Mouse (Mus musculus) forebrain, embryonic 10.5 days (tissue): Measurements from ENCODE around the gene Ift88. TPM values are rescaled to one million over a fixed set of nuclear protein-coding genes. Genes with fewer than 3 reads are reported as not detected.

Experiments used
- DNase-seq: peaks from one replicate; pipeline ENCODE4 v3.0.0-alpha.2; 2017; ENCODE audit warnings: low spot score; ENCODE audit errors: extremely low spot score
- H3K27ac ChIP-seq: fragments of 300-500 bp; sonication (generic); 2 replicates; pipeline ENCODE4 v1.5.1; 2016; ENCODE audit warnings: mild to moderate bottlenecking
- H3K27me3 ChIP-seq: fragments of 300-500 bp; sonication (generic); 2 replicates; pipeline ENCODE4 v1.6.1; 2016; ENCODE audit warnings: mild to moderate bottlenecking; ENCODE audit not compliant: poor library complexity, severe bottlenecking
- H3K36me3 ChIP-seq: fragments of 300-500 bp; sonication (generic); replicated peaks from 2 replicates; pipeline ENCODE4 v1.6.1; 2016; ENCODE audit warnings: mild to moderate bottlenecking, moderate library complexity
- H3K4me1 ChIP-seq: fragments of 300-500 bp; sonication (generic); 2 replicates; pipeline ENCODE4 v1.6.1; 2016
- H3K4me3 ChIP-seq: fragments of 300-500 bp; sonication (generic); 2 replicates; pipeline ENCODE4 v1.5.1; 2016; ENCODE audit warnings: mild to moderate bottlenecking, moderate library complexity
- H3K9me3 ChIP-seq: fragments of 300-500 bp; sonication (generic); 2 replicates; pipeline ENCODE4 v1.6.1; 2016; ENCODE audit warnings: mild to moderate bottlenecking, moderate library complexity
- WGBS: fragments of 180-500 bp; shearing (Covaris S2); methylation state at CpG from one replicate; pipeline ENCODE4 v1.1.7; 2016; 5-methylcytosine and 5-hydroxymethylcytosine counted together
- polyA plus RNA-seq: library from polyadenylated mRNA; unstranded; fragments of >200 nt; fragmentation: Nextera tagmentation; extraction: Ambion mirVana; gene quantifications from 2 replicates; pipeline ENCODE4 v1.2.1, GENCODE M21; 2016

Ift88 gene
- polyA plus RNA-seq, 1 experiment from 2014 or later: 11.5 TPM

GRCm38 (mm10) chr14:57565626-57566025 lies 141.8 kb downstream of the Ift88 start:
- H3K27ac ChIP-seq: no peak overlapping the region
- WGBS: 91% methylated on average over 6 of the region's 6 CpGs
- peaks cover 2% of the 10 kb centered on the region for H3K4me1 ChIP-seq
- DNase-seq: no peak
- H3K9me3 ChIP-seq: no peaks in the 10 kb centered on the region
- H3K36me3 ChIP-seq: peaks cover 18% of the 10 kb centered on the region
- H3K4me3 ChIP-seq: no peak overlapping the region
- H3K27me3 ChIP-seq: no peaks in the 10 kb centered on the region

Other genes with a start within 250 kb of the Ift88 start
- gene Cryl1, start 25.5 kb upstream of the Ift88 start, polyA plus RNA-seq: 5.5 and 6.2 TPM in 2 replicates
- 0.23 and 0.51 TPM in 2 replicates for gene Il17d, start 100.7 kb downstream of the Ift88 start, polyA plus RNA-seq
- 95.9 and 99.0 TPM in 2 replicates for gene Eef1akmt1, start 147.6 kb downstream of the Ift88 start, polyA plus RNA-seq
- 29.3 and 30.4 TPM in 2 replicates for gene Xpo4, start 241.4 kb downstream of the Ift88 start, polyA plus RNA-seq